Mouse (Mus musculus) neural tube, embryonic 13.5 days (tissue): ENCODE data around the gene Olfr1179. TPM values are rescaled to one million over a fixed set of nuclear protein-coding genes. Genes with fewer than 3 reads are reported as not detected.
"Not testable (repeated sequence)": the region's sequence is repeated elsewhere in the genome, so short reads cannot be mapped to it uniquely, and the experiment has no call there.

ENCODE experiments used
- ATAC-seq: fragments of 200-750 bp; cut with Nextera tagmentation; 2 replicates; pipeline ENCODE4 v1.8.0; 2017; ENCODE audit warnings: low read depth, mild to moderate bottlenecking, moderate TSS enrichment, moderate library complexity
- H3K27ac ChIP-seq: fragments of 300-500 bp; sonication (generic); replicated peaks from 2 replicates; pipeline ENCODE4 v1.5.1; 2015; ENCODE audit warnings: moderate library complexity, mild to moderate bottlenecking, inconsistent platforms
- H3K27me3 ChIP-seq: fragments of 300-500 bp; sonication (generic); 2 replicates; pipeline ENCODE4 v1.6.1; 2015; ENCODE audit warnings: mild to moderate bottlenecking, inconsistent platforms
- H3K36me3 ChIP-seq: fragments of 300-500 bp; sonication (generic); 2 replicates; pipeline ENCODE4 v1.6.1; 2015; ENCODE audit warnings: mild to moderate bottlenecking, inconsistent platforms
- H3K4me1 ChIP-seq: fragments of 300-500 bp; sonication (generic); replicated peaks from 2 replicates; pipeline ENCODE4 v1.6.1; 2015; ENCODE audit warnings: inconsistent platforms
- H3K4me2 ChIP-seq: fragments of 300-500 bp; sonication (generic); 2 replicates; pipeline ENCODE4 v1.6.1; 2015; ENCODE audit warnings: inconsistent platforms, mild to moderate bottlenecking, moderate library complexity
- H3K4me3 ChIP-seq: fragments of 300-500 bp; sonication (generic); 2 replicates; pipeline ENCODE4 v1.5.1; 2015; ENCODE audit warnings: mild to moderate bottlenecking, inconsistent platforms
- H3K9ac ChIP-seq: fragments of 300-500 bp; sonication (generic); 2 replicates; pipeline ENCODE4 v1.6.1; 2015; ENCODE audit warnings: moderate library complexity, mild to moderate bottlenecking, inconsistent platforms
- H3K9me3 ChIP-seq: fragments of 300-500 bp; sonication (generic); 2 replicates; pipeline ENCODE4 v1.6.1; 2016; ENCODE audit warnings: inconsistent platforms
- WGBS: fragments of 180-500 bp; shearing (Covaris S2); methylation state at CpG from one replicate; pipeline ENCODE4 v1.1.7; 2015; 5-methylcytosine and 5-hydroxymethylcytosine counted together
- polyA plus RNA-seq: library from polyadenylated mRNA; unstranded; fragments of >200 nt; fragmentation: Nextera tagmentation; extraction: Ambion mirVana; gene quantifications from 2 replicates; pipeline ENCODE4 v1.2.1, GENCODE M21; 2015

Gene Olfr1179
- not detected in 2 replicates for polyA plus RNA-seq

DNA sequence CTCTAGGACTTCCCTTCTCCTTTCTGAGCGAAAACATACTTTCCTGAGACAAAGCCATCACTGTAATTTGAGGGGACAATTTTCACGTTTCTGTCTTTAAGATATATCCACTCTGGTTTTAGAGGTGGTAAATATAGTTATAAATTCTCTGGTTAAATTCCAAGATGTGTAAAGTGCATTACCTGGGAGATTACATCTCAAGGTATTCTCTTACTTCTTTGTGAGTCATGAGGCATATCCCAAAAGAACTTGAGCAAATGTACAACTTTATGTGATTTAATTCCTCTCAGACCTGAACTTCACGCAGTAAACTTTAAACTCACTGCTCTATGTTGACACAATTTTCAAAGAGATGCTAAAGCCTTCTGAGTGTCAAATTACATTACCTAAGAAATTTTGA lies at the start of gene Olfr1179:
Gene Olfr1179, minus strand, starts transcription at position 101 of the 400 bp plus-strand sequence.
- no peak within 1 kb of the TSS for H3K9ac ChIP-seq
- no peaks in the 10 kb centered on the region for H3K36me3 ChIP-seq
- H3K27ac ChIP-seq = no peak within 1 kb of the TSS
- no peaks in the 10 kb centered on the region for H3K9me3 ChIP-seq
- no peaks in the 10 kb centered on the region for H3K4me1 ChIP-seq
- no peak within 1 kb of the TSS for H3K4me3 ChIP-seq
- 85% methylated on average over 3 of the region's 3 CpGs for WGBS
- ATAC-seq = no peak
- H3K27me3 ChIP-seq = no peaks in the 10 kb centered on the region
- H3K4me2 ChIP-seq = no peak within 1 kb of the TSS

DNA sequence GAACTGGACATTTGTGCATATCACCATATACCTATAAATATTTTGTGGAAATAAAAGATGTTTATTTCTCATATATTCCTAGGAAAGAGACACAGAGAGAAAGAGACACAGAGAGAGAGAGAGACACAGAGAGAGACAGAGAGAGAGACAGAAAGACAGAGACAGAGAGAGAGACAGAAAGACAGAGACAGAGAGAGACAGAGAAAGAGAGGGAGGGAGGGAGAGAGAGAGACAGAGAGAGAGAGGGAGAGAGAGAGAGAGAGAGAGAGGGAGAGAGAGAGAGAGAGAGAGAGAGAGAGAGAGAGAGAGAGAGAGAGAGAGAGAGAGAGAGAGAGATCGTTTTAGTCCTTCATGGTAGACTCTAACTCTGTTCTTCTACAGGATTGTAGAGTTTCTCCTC lies 48.3 kb upstream of the Olfr1179 start, which contains the start of gene Olfr1183:
Gene Olfr1183, plus strand, starts transcription at position 301 of the 400 bp plus-strand sequence.
- H3K9me3 ChIP-seq, H3K4me2 ChIP-seq, ATAC-seq, H3K4me3 ChIP-seq, H3K27me3 ChIP-seq, H3K9ac ChIP-seq, H3K4me1 ChIP-seq, H3K36me3 ChIP-seq, H3K27ac ChIP-seq: not testable (repeated sequence)
- WGBS = 100% methylated on average over 1 of the region's 1 CpGs

DNA sequence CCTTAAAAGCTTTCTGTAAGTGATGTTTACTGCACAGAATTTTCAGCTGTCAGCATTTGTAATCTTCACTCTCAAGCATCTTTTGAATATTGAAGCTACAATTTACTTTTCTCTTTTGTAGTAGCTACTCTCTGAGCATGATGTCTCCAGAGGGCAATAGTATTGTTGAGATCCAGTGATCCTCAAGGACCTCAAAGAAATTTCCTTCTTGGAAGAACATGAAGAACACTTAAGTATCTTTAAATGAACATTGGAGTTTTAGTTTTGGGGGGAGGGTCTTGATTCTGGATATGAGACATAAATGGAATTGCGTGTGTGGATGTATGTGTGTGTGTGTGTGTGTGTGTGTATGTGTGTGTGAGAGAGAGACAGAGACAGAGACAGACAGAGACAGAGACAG lies 42.8 kb upstream of the Olfr1179 start, which contains the start of gene Gm13757:
Gene Gm13757, minus strand, starts transcription at position 101 of the 400 bp plus-strand sequence.
- H3K9me3 ChIP-seq = no peaks in the 10 kb centered on the region
- H3K36me3 ChIP-seq = no peaks in the 10 kb centered on the region
- H3K4me2 ChIP-seq = no peak within 1 kb of the TSS
- 88% methylated on average over 1 of the region's 1 CpGs for WGBS
- H3K9ac ChIP-seq = no peak within 1 kb of the TSS
- H3K4me1 ChIP-seq = no peaks in the 10 kb centered on the region
- no peak within 1 kb of the TSS for H3K27ac ChIP-seq
- H3K27me3 ChIP-seq = no peaks in the 10 kb centered on the region
- no peak within 1 kb of the TSS for H3K4me3 ChIP-seq
- no peak for ATAC-seq

DNA sequence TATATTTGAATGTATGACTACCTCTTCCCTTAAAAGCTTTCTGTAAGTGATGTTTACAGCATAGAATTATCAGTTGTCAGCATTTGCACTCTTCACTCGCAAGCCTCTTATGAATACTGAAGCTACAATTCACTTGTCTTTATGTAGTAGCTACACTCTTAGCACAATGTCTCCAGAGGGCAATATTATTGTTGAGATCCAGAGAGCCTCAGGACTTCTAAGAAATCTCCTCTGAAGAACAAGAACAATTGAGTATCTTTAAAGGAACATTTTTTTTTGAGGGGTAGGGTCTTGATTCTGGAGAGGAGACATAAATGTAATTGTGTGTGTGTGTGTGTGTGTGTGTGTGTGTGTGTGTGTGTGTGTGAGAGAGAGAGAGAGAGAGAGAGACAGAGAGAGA lies 19.8 kb upstream of the Olfr1179 start, which contains the start of gene Olfr1181:
Gene Olfr1181, minus strand, starts transcription at position 101 of the 400 bp plus-strand sequence.
- 92% methylated on average over 1 of the region's 1 CpGs for WGBS
- ATAC-seq = no peak
- Histone ChIP-seq H3K4me1 (no peaks in the 10 kb centered on the region), H3K27ac (no peak within 1 kb of the TSS), H3K9ac (no peak within 1 kb of the TSS), H3K4me2 (no peak within 1 kb of the TSS), H3K9me3 (no peaks in the 10 kb centered on the region), H3K36me3 (no peaks in the 10 kb centered on the region), H3K27me3 (no peaks in the 10 kb centered on the region), H3K4me3 (no peak within 1 kb of the TSS)

DNA sequence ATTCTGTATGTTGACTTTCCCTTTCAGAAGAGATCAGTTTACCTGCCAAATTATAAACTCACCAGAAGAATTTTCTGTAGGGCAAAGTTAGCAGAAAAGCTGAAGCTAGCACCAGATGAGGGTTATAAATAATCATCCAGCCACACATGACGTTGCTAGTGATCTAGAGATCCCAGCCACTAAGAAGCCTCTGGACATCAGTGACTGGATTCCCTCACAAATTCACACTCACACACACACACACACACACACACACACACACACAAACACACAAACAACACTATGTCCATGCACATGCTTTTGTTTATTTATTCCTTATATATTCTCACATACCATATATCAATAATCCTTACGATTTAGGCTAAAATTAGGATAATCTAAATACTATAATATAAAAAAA lies 12.8 kb upstream of the Olfr1179 start, which contains the start of gene Olfr1180:
Gene Olfr1180, minus strand, starts transcription at position 101 of the 400 bp plus-strand sequence.
- ATAC-seq = no peak
- H3K27ac ChIP-seq = no peak within 1 kb of the TSS
- no peaks in the 10 kb centered on the region for H3K9me3 ChIP-seq
- no peak within 1 kb of the TSS for H3K9ac ChIP-seq
- no peaks in the 10 kb centered on the region for H3K36me3 ChIP-seq
- 71% methylated on average over 2 of the region's 2 CpGs for WGBS
- H3K4me3 ChIP-seq = no peak within 1 kb of the TSS
- H3K4me1 ChIP-seq = no peaks in the 10 kb centered on the region
- H3K27me3 ChIP-seq = no peaks in the 10 kb centered on the region
- H3K4me2 ChIP-seq = no peak within 1 kb of the TSS

DNA sequence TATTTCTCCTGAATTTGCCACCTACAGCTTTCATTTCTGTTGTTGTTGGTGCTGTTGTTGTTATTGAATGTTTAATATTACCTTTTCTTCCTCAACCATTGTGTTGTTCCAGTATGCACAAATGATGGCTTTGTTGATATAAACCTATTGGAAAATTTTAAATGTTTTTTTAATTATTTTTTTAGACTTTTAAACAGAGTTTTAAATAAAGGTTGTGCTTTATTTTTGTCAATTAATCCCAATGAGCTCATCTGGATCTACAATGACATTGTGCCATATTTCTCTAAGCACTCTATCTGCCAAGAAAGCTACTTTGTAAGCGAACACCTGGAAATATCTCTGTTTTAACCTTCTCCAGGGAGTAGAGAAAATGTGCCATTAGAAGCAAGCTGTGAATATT lies 19.5 kb downstream of the Olfr1179 start, which contains the start of gene Olfr1178:
Gene Olfr1178, plus strand, starts transcription at position 301 of the 400 bp plus-strand sequence.
- no peaks in the 10 kb centered on the region for H3K27me3 ChIP-seq
- ATAC-seq = no peak
- no peak within 1 kb of the TSS for H3K27ac ChIP-seq
- 81% methylated on average over 1 of the region's 1 CpGs for WGBS
- H3K9ac ChIP-seq = no peak within 1 kb of the TSS
- H3K9me3 ChIP-seq = no peaks in the 10 kb centered on the region
- no peak within 1 kb of the TSS for H3K4me2 ChIP-seq
- H3K4me1 ChIP-seq = no peaks in the 10 kb centered on the region
- no peak within 1 kb of the TSS for H3K4me3 ChIP-seq
- no peaks in the 10 kb centered on the region for H3K36me3 ChIP-seq

DNA sequence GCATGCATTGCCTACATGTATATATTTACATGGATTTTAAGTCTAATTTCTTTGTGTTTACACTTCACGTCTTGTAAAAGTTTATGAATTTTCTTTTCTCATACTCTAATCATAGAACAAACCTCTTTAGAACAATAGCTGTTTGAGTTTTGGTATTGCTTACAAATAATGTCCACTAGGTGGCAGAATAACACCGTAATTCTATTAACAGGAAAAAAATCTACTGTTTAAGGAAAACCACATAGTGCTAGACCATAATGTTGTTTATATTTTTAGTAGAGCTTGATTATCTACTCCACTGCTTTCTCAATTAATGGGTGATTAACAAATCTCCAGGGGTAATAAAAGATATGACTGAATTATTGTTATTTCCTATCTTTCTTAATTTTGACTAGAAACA lies 49.9 kb downstream of the Olfr1179 start:
- Histone ChIP-seq H3K36me3 (no peaks in the 10 kb centered on the region), H3K27ac (no peak overlapping the region), H3K27me3 (no peaks in the 10 kb centered on the region), H3K4me3 (no peak overlapping the region), H3K9ac (no peak overlapping the region), H3K4me1 (no peaks in the 10 kb centered on the region), H3K4me2 (no peak overlapping the region), H3K9me3 (no peaks in the 10 kb centered on the region)
- no peak for ATAC-seq
- WGBS = 6% methylated on average over 2 of the region's 2 CpGs

Other genes with a start within 250 kb of the Olfr1179 start
- not detected in 2 replicates for gene Olfr1168, start 224.6 kb downstream of the Olfr1179 start, polyA plus RNA-seq
- not detected in 2 replicates for gene Olfr1170, start 178.1 kb downstream of the Olfr1179 start, polyA plus RNA-seq
- gene Olfr1173, start 126.6 kb downstream of the Olfr1179 start, polyA plus RNA-seq = not detected in 2 replicates
- not detected in 2 replicates for gene Olfr1174-ps, start 91.3 kb downstream of the Olfr1179 start, polyA plus RNA-seq
- not detected in 2 replicates for gene Olfr1175-ps, start 79.2 kb downstream of the Olfr1179 start, polyA plus RNA-seq
- not detected in 2 replicates for gene Olfr1176, start 69.7 kb downstream of the Olfr1179 start, polyA plus RNA-seq
- gene Olfr1177-ps, start 60.0 kb downstream of the Olfr1179 start, polyA plus RNA-seq = not detected in 2 replicates
- gene Olfr1178, start 19.4 kb downstream of the Olfr1179 start, polyA plus RNA-seq = not detected in 2 replicates
- gene Olfr1180, start 12.7 kb upstream of the Olfr1179 start, polyA plus RNA-seq = not detected in 2 replicates
- gene Olfr1181, start 19.7 kb upstream of the Olfr1179 start, polyA plus RNA-seq = not detected in 2 replicates
- gene Gm13757, start 42.7 kb upstream of the Olfr1179 start, polyA plus RNA-seq = not detected in 2 replicates
- gene Olfr1183, start 48.4 kb upstream of the Olfr1179 start, polyA plus RNA-seq = not detected in 2 replicates
- gene Olfr1184, start 77.1 kb upstream of the Olfr1179 start, polyA plus RNA-seq = not detected in 2 replicates
- not detected in 2 replicates for gene Olfr1185-ps1, start 86.9 kb upstream of the Olfr1179 start, polyA plus RNA-seq
- not detected in 2 replicates for gene Olfr1186, start 112.1 kb upstream of the Olfr1179 start, polyA plus RNA-seq
- gene Olfr1188, start 150.5 kb upstream of the Olfr1179 start, polyA plus RNA-seq = not detected in 2 replicates
- not detected in 2 replicates for gene Olfr1189, start 180.0 kb upstream of the Olfr1179 start, polyA plus RNA-seq
- gene Olfr1191-ps1, start 234.1 kb upstream of the Olfr1179 start, polyA plus RNA-seq = not detected in 2 replicates
- gene Olfr1192-ps1, start 242.1 kb upstream of the Olfr1179 start, polyA plus RNA-seq = not detected in 2 replicates